Mouse (Mus musculus): ENCODE data around the gene Rnf215.

DNA sequence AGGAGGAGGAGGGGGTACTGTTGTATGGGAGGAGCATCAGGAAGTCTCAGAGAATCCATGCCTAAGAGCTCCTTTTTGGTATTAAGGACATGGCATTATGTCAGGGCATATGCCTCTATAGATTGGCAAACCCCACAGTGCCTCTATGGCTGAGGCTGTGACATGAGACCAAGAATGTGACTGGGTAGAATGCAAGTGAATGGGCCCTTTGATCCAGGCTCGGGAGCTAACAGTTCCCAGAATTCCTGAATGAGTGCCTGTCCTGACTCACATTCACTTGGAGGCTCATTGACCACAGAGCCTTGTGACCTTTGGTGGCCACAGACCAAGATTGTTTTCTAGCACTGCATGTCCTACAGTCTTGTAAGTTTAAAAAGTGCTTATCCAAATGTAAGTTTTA is 47.1 kb downstream of the Rnf215 start:
- TF ChIP-seq EP300 (optimal IDR thresholded peaks at IDR 0.05) (no peak), CTCF (IDR thresholded peaks at IDR 0.05; ENCODE audit: low read depth) (no peak)

Data from stomach, postnatal 0 days (tissue).